Mouse (Mus musculus): ENCODE results near the gene Cnp.
"Not testable (repeated sequence)": the region's sequence is repeated elsewhere in the genome, so short reads cannot be mapped to it uniquely, and the experiment has no call there.

Cnp gene

DNA sequence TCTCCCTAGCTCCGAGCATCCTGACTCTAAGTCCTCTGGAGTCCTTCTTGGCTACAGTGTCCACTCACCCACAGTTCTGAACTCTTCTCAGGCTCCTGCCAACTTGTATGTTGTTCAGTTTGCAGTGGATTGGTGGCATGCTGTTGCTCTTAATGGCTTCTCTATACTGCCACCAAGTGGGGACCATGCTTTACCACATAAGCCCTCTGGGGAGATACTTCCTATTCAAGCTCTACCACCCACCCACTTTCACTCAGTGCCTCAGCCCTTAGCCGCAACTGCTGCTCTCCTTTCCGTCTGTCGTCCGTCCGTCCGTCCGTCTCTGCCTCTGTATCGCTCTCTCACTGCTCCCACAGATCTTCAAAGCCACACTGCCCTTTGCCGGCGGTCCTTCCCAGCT, 19.1 kb upstream of the Cnp start:
- peak; percentile 86 for DNase-seq (ENCODE audit: low read depth)

DNA sequence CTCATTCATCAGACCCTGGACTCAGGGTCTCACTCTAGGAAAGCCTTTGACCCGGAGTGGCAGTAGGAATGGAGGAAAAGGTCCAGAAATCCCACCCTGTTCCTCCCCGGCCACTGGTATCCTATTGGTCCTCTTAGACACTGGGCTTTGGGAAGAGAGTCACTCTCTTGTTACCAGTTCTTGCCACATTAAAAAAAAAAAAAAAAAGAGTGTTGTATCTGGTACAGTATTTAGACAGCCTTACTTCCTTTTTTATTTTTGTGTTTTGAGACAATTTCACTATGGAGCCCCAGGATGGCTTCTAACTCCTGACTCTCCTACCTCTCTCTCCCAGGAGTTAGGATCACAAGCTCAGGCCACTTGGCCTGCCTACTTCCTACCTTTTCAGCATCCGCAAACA, 17.1 kb upstream of the Cnp start:
- no peak for DNase-seq (ENCODE audit: low read depth)

- DNase-seq (ENCODE audit: low read depth), result no peak
Measured at GRCm38 (mm10) chr11:100559476-100559875, 15.2 kb upstream of the Cnp start.

GRCm38 (mm10) chr11:100561748-100562147, 13.0 kb upstream of the Cnp start:
- DNase-seq (ENCODE audit: low read depth), result no peak

DNA sequence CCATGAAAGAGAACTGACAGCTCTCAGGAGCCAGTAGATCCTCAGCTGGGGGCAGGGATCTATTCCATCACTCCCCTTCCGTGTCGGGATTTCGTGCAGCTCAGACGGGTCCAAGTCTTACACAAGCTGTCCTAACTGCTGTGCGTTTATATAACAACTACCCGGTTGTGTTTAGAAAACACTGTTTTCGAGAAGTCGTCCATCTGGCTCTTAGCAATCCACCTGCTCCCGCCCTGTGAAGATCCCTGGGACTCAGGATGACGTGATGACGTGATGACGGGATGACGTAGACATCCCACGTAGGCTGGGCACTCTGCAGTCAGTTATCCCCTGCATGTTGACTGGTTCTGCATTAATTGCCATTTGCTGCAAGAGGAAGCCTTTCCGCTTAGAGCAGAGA, 10.4 kb upstream of the Cnp start:
- DNase-seq (ENCODE audit: low read depth), result no peak

GRCm38 (mm10) chr11:100564703-100565102, 10.0 kb upstream of the Cnp start:
- DNase-seq (ENCODE audit: low read depth), result no peak

DNA sequence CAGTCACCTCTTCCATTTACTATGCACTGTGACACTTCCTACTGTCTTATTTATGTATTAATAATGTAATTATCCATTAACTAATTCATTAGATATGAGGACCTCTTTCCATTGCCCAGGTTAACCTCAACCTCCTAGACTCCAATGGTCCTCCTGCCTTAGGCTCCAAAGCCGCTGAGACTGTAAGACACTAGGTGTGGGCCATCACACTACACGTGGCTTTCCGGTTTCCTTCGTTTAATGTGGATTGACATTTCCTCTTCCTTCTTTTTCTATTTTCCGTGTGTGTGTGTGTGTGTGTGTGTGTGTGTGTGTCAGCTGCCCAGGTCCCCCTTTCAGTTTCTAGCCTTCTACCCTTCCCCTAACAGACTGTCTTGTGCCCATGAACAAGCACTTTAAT, 7.5 kb upstream of the Cnp start:
- no peak for DNase-seq (ENCODE audit: low read depth)

- no peak for DNase-seq (ENCODE audit: low read depth)
Measured at GRCm38 (mm10) chr11:100567815-100568245, 6.9 kb upstream of the Cnp start.

DNA sequence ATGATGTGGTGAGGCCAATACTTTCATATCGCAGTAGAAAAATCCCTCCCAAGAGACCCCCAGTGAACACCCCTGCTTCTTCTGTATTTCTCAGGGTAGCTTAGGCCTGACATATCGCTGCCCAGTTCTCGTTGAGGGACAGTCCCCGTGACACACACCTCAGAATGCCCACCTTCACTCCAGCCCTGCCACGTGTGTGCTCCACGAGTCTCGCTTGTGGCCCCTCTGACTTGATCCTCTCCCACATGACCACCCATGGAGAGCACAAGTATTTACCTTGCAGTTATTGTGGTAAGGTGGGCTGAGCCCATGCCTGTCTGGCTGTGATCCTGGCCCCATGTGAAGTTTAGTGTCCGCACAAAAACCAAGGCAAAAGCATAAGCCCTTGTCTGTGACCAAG, 6.0 kb upstream of the Cnp start:
- no peak for DNase-seq (ENCODE audit: low read depth)

DNA sequence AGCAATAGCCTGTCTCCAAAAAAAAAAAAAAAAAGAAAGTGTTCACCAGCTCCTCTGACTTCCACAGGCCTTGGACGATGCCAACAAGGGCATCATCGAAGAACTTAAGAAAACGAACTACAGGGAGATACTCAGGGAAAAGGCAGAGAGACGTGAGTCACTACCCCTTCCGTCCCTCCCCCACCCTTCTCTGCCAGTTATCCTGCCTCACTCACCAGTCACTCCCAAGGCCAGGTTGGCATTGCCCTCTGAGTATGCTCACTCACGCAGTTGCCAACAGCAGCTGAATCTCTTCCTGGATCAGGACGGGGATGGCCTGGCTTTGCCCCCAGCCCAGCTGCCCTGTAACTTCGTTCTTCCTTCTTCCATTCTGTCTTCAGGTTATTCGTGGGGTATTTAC, 4.9 kb upstream of the Cnp start:
- no peak for DNase-seq (ENCODE audit: low read depth)

- DNase-seq (ENCODE audit: low read depth), result peak; percentile 86
Measured at GRCm38 (mm10) chr11:100570430-100571201, 4.1 kb upstream of the Cnp start.

GRCm38 (mm10) chr11:100571202-100571567, 3.5 kb upstream of the Cnp start:
- DNase-seq (ENCODE audit: low read depth), result no peak

GRCm38 (mm10) chr11:100574188-100574587, 516 bp upstream of the Cnp start:
- peak; percentile 77 for DNase-seq (ENCODE audit: low read depth)

DNA sequence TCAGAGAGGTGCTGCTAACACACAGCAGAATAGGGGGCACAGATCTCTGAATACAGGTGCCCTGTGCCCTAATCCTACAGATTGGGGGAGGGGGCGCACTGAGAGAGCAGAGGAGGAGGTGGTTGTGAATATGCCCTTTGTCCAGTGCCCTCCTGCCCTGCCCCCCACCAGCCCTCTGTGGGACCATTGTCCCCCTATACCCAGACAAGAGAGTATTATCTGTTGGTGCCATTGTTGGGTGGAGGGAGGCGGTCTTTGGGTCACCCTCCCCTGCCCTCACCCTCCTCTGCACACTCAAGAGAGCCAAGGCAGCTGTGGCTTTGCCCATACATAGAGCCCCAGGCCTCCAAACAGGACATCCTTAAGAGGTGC, 766 bp downstream of the Cnp start:
- no peak for DNase-seq (ENCODE audit: low read depth)

DNA sequence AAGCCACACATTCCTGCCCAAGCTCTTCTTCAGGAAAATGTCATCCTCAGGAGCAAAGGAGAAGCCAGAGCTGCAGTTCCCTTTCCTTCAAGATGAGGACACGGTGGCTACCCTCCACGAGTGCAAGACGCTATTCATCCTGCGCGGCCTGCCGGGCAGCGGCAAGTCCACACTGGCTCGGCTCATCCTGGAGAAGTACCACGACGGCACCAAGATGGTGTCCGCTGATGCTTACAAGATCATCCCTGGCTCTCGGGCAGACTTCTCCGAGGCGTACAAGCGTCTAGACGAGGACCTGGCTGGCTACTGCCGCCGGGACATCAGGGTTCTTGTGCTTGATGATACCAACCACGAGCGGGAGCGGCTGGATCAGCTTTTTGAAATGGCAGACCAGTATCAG, 1.6 kb downstream of the Cnp start:
- no peak for DNase-seq (ENCODE audit: low read depth)

DNA sequence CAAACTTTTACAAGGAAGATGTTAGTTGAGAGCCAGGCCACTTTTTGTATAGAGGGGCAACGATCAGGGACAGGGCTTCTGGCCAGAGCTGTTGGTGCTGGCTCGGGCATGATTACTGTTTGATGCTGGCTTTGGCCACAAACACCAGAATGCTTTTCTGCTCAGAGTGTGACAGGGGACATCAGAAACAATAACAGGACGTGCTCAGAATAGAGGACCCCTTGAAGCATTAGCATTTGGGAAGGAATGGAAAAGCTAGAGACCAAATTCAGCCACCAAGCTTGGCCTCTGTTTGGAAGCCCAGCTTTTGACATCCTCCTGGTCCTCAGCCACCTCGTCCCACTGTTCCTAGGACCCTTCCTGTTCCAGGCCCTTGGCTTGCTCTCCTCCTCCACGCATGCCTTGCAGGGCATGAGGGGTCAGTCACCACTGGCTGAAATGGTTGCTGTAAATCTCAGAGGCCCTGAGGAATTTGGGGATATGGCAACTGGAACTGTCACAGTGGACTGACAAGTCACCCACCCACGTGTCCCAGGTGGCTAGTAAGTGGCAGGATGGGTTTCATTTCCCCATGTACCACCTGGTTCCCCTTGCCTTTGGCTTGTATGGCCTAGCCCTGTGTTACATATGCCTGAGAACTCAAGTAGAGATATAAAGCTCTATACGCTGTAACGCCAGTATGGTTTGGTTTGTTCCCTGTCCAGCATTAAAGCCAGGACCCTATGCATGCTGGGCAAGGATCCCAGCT, 3.3 kb downstream of the Cnp start:
- no peak for DNase-seq (ENCODE audit: low read depth)

DNA sequence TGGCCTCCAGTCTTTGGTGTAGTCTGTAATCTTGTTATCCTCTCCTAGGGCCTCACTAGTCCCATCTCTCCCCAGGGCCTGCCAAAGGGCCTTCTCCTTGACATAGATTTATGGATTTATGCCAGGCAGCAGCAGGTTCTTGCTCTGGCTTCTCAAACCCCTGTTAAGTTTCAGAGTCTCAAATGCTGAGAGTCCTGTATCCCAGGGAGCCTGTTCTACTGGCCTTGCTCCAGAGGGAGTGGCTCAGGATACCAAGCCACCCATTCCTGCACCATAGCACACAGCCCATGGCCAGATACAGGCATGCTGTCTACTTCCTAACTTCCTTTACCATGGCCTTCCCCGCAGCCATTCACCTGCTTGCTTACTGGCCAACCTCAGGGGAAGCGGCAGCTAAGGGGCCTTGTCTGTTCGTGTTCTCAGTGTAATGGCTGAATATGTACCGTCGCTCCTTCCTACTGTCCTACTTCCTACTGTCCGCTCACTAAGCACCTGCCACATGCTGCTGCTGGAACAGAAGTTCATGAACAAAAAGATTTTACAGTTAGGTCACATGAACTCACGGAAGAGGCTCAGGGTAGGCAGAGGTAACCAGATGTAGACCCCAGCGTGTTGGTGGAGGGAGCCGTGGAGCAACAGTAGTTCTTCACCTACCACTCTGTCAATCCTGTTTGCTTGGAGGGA, 4.6 kb downstream of the Cnp start:
- no peak for DNase-seq (ENCODE audit: low read depth)

DNA sequence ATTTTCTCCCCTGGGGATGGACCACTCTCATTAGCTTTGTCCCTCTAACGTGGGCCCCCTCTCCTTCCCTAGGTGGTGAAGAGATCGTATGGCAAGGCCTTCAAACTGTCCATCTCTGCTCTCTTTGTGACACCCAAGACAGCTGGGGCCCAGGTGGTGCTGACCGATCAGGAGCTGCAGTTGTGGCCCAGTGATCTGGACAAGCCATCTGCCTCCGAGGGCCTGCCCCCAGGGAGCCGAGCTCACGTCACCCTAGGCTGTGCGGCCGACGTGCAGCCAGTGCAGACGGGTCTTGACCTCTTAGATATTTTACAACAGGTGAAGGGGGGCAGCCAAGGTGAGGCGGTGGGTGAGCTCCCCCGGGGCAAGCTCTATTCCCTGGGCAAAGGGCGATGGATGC, 5.6 kb downstream of the Cnp start:
- no peak for DNase-seq (ENCODE audit: low read depth)

DNA sequence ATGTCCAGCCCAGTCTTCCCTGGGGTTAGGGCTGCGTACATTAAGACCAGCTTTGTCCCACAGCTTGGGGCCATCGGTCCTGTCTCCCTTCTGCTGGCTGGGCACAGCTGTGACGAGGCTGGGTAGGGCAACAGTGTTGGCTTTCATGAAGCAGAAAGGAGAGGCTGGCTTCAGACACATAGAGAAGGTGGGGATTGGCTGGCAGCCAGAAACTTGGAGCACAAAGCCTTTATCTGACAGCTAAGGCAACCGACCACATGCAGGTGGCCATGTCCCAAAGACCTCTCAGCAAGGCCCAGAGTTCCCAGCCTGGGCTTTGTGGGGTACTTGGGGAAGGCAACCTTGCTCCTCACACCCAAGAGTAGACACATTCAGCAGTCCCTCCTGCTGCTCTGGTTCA, 7.1 kb downstream of the Cnp start:
- peak; percentile 50 for DNase-seq (ENCODE audit: low read depth)

- not testable (repeated sequence) for DNase-seq (ENCODE audit: low read depth)
Measured at GRCm38 (mm10) chr11:100582413-100582812, 7.7 kb downstream of the Cnp start.

- peak; percentile 46 for DNase-seq (ENCODE audit: low read depth)
Measured at GRCm38 (mm10) chr11:100582836-100583235, 8.1 kb downstream of the Cnp start.

GRCm38 (mm10) chr11:100584561-100584961, 9.9 kb downstream of the Cnp start:
- DNase-seq (ENCODE audit: low read depth), result peak; percentile 65

DNA sequence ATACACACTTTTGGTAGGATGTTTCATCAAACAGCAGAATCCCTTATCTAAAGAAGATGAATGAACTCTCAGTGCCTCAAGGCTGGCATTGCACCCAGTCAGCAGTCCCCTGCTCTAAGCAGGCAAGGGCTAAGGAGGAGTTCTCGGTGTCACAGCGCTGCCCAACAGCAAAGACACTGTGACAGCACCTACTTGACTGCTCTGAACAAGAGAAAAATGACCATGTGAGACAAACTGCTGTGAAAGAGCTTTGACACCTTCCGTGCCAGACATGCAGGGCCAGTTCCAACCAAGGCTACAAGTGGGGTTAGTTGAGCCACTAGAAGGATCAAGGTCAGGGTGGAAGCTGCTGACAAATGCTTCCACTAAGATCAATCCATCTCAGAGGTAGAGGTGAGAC, 10.4 kb downstream of the Cnp start:
- no peak for DNase-seq (ENCODE audit: low read depth)
